Mouse (Mus musculus) small intestine, adult 2 months (tissue): ENCODE measurements around the gene L3mbtl4.

Experiments
- CTCF ChIP-seq: fragments of 200-500 bp; IDR thresholded peaks from 2 replicates; pipeline ENCODE4 v1.5.1; 2012; ENCODE audit warnings: low read depth, mild to moderate bottlenecking, control low read depth, inconsistent platforms, low read length, moderate library complexity, mixed read lengths; ENCODE audit not compliant: insufficient replicate concordance, insufficient read length; ENCODE audit errors: extremely low read depth
- POLR2A ChIP-seq: fragments of 200-500 bp; IDR thresholded peaks from 2 replicates; pipeline ENCODE4 v1.6.1; 2012; ENCODE audit warnings: low read depth, mild to moderate bottlenecking, control low read depth, inconsistent platforms, low read length, moderate library complexity

GRCm38 (mm10) chr17:68640187-68640586, 366.6 kb downstream of the L3mbtl4 start:
- TF ChIP-seq CTCF (no peak), POLR2A (no peak)
